Mouse (Mus musculus) myocyte (in vitro differentiated cells): Measurements from ENCODE around the gene Cd248.

ENCODE experiments used
- CEBPB ChIP-seq: IDR thresholded peaks from 2 replicates; pipeline ENCODE4 v1.6.1; 2011; ENCODE audit warnings: mild to moderate bottlenecking, moderate library complexity; ENCODE audit not compliant: poor library complexity, insufficient read depth, severe bottlenecking
- E2F4 ChIP-seq: IDR thresholded peaks from one replicate; pipeline ENCODE4 v1.6.1; 2011; ENCODE audit warnings: mild to moderate bottlenecking, control low read depth, moderate library complexity; ENCODE audit not compliant: insufficient read depth
- MAX ChIP-seq: IDR thresholded peaks from one replicate; pipeline ENCODE4 v1.6.1; 2011; ENCODE audit warnings: low read depth, mild to moderate bottlenecking, control low read depth
- MYOD1 ChIP-seq, 3 experiments: IDR thresholded peaks; one replicate each; pipeline ENCODE4 v1.6.1; 2011; ENCODE audit warnings: control low read depth in 2 of 3, low read depth in 2 of 3, mild to moderate bottlenecking in 2 of 3, moderate library complexity in 1 of 3; ENCODE audit not compliant: insufficient read length in 2 of 3, control insufficient read depth in 1 of 3
- MYOG ChIP-seq, 3 experiments: IDR thresholded peaks; one replicate each; pipeline ENCODE4 v1.6.1; 2011; ENCODE audit warnings: control low read depth in 2 of 3, low read depth in 2 of 3, mild to moderate bottlenecking in 2 of 3; ENCODE audit not compliant: insufficient read length in 2 of 3, control insufficient read depth in 1 of 3, insufficient read depth in 1 of 3
- POLR2A ChIP-seq: IDR thresholded peaks from one replicate; pipeline ENCODE4 v1.6.1; 2011; ENCODE audit warnings: low read depth, mild to moderate bottlenecking, control low read depth, moderate library complexity; ENCODE audit not compliant: insufficient read length
- POLR2AphosphoS2 ChIP-seq: IDR thresholded peaks from one replicate; pipeline ENCODE4 v1.6.1; 2011; ENCODE audit warnings: low read depth, control low read depth; ENCODE audit not compliant: insufficient read length
- REST ChIP-seq: IDR thresholded peaks from one replicate; pipeline ENCODE4 v1.6.1; 2011; ENCODE audit warnings: mild to moderate bottlenecking, control low read depth, moderate library complexity; ENCODE audit not compliant: insufficient read depth, insufficient read length
- SRF ChIP-seq: IDR thresholded peaks from one replicate; pipeline ENCODE4 v1.6.1; 2011; ENCODE audit warnings: low read depth; ENCODE audit not compliant: control insufficient read depth, insufficient read length
- TCF12 ChIP-seq: IDR thresholded peaks from one replicate; pipeline ENCODE4 v1.6.1; 2011; ENCODE audit warnings: mild to moderate bottlenecking, control low read depth; ENCODE audit not compliant: poor library complexity, insufficient read depth, severe bottlenecking
- TCF3 ChIP-seq: IDR thresholded peaks from one replicate; pipeline ENCODE4 v1.6.1; 2011; ENCODE audit warnings: low read depth, control low read depth; ENCODE audit not compliant: insufficient read length
- USF1 ChIP-seq: IDR thresholded peaks from one replicate; pipeline ENCODE4 v1.6.1; 2011; ENCODE audit warnings: low read depth, mild to moderate bottlenecking, control low read depth, moderate library complexity

- TF ChIP-seq POLR2A (peak; percentile 95), MAX (no peak), TCF12 (no peak), CEBPB (no peak), E2F4 (no peak), USF1 (no peak), MYOG (IDR thresholded peaks at IDR 0.05; ENCODE audit: control insufficient read depth in 1 of 3, insufficient read depth in 1 of 3, insufficient read length in 2 of 3, low read depth in 2 of 3) (peak in 2 of 3 experiments; percentile 5 to 36), POLR2AphosphoS2 (peak; percentile 96), REST (peak; percentile 38), MYOD1 (IDR thresholded peaks at IDR 0.05; ENCODE audit: control insufficient read depth in 1 of 3, insufficient read length in 2 of 3, low read depth in 2 of 3) (peak in 1 of 3 experiments; percentile 41), SRF (peak; percentile 69), TCF3 (no peak)
Observed at GRCm38 (mm10) chr19:5023621-5024479, 44.0 kb upstream of the Cd248 start, which contains the start of gene Slc29a2.
